Mouse (Mus musculus): ENCODE data around the gene Hoxa13. TPM values are rescaled to one million over a fixed set of nuclear protein-coding genes. Genes with fewer than 3 reads are reported as not detected.

Hoxa13 gene
- polyA plus RNA-seq, 1 experiment from 2014 or later, result not detected

DNA sequence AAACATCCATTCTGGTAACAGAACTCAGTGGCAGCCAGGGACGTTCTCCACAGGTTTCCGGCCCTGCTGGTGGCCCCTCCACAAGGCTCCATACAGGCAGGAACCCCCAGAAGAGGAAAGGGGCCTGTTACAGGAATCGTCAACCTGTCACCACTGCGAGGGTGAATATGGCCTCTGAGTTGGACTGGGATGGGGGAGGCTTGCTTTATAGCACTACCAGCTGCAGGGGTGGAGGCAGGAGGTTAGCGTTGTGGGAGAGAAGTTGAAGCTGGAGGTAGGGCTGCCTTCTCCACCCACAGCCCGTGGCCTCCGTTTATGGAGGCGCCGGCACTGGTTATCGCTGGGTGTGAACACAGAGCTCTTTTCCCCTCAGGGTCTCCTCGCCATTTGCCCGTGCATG, 20.4 kb upstream of the Hoxa13 start:
- ATAC-seq, result no peak
- Histone ChIP-seq H3K4me2 (replicated peaks; ENCODE audit: low read depth) (no peak overlapping the region), H3K36me3 (ENCODE audit: control insufficient read depth, insufficient read depth) (no peaks in the 10 kb centered on the region), H3K4me1 (replicated peaks; ENCODE audit: control insufficient read depth, insufficient read depth, low read length) (no peaks in the 10 kb centered on the region), H3K9ac (ENCODE audit: low read depth, low read length) (no peak overlapping the region), H3K4me3 (ENCODE audit: low read depth, low read length) (no peak overlapping the region), H3K27ac (ENCODE audit: low read depth, low read length) (no peak overlapping the region), H3K9me3 (ENCODE audit: control insufficient read depth) (no peaks in the 10 kb centered on the region), H3K27me3 (replicated peaks; ENCODE audit: control insufficient read depth, insufficient read depth, low read length) (peaks cover 36% of the 10 kb centered on the region)
- WGBS, result 63% methylated on average over 12 of the region's 12 CpGs
- TF ChIP-seq CTCF (IDR thresholded peaks at IDR 0.05; ENCODE audit: low read depth), result no peak

DNA sequence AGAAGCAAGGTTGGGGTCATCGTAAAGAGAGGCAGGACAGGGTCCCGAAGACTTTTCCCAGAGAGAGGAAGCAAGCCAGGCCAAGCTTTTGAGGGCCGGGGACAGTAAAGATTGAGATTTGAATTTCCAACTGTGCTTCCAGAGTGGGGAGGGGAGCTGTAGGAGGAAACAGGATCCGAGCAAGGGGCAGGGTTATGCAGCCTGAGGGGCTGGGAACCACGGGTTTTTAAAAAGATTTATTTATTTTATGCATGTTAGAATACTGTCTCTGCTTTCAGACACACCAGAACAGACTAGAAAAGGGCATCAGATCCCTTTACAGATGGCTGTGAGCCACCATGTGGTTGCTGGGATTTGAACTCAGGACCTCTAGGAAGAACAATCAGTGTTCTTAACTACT, 16.2 kb upstream of the Hoxa13 start:
- no peaks in the 10 kb centered on the region for H3K4me1 ChIP-seq (replicated peaks; ENCODE audit: control insufficient read depth, insufficient read depth, low read length)
- no peak for ATAC-seq
- 24% methylated on average over 5 of the region's 5 CpGs for WGBS
- no peak for TF ChIP-seq CTCF (IDR thresholded peaks at IDR 0.05; ENCODE audit: low read depth)
- no peak overlapping the region for H3K27ac ChIP-seq (ENCODE audit: low read depth, low read length)
- H3K4me2 ChIP-seq (replicated peaks; ENCODE audit: low read depth), result no peak overlapping the region
- H3K4me3 ChIP-seq (ENCODE audit: low read depth, low read length), result no peak overlapping the region
- no peaks in the 10 kb centered on the region for H3K9me3 ChIP-seq (ENCODE audit: control insufficient read depth)
- H3K36me3 ChIP-seq (ENCODE audit: control insufficient read depth, insufficient read depth), result no peaks in the 10 kb centered on the region
- H3K27me3 ChIP-seq (replicated peaks; ENCODE audit: control insufficient read depth, insufficient read depth, low read length), result peaks cover 71% of the 10 kb centered on the region
- H3K9ac ChIP-seq (ENCODE audit: low read depth, low read length), result no peak overlapping the region

DNA sequence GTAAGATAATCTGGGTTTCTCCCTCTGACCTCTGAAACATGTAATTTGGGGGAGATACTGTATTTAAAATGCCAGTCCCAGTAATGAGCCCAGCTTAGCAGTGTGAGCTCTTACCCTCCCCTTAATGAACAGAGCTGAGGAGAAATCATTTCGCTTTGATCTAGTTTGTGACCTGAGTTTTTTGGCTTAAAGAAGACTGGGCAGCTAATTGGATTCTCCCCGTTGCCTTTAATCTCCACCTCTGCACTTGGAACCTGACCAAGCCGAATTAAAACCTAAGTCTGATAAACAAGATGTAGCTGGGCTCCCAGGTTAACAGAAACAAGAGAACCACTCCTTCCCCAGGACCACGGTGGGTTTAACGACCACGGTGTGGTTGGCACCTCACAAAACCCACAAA, 15.7 kb upstream of the Hoxa13 start:
- ATAC-seq, result no peak
- H3K27me3 ChIP-seq (replicated peaks; ENCODE audit: control insufficient read depth, insufficient read depth, low read length), result peaks cover 76% of the 10 kb centered on the region
- 12% methylated on average over 6 of the region's 6 CpGs for WGBS
- no peak for TF ChIP-seq CTCF (IDR thresholded peaks at IDR 0.05; ENCODE audit: low read depth)
- H3K9me3 ChIP-seq (ENCODE audit: control insufficient read depth), result no peaks in the 10 kb centered on the region
- no peak overlapping the region for H3K4me2 ChIP-seq (replicated peaks; ENCODE audit: low read depth)
- H3K4me3 ChIP-seq (ENCODE audit: low read depth, low read length), result no peak overlapping the region
- H3K9ac ChIP-seq (ENCODE audit: low read depth, low read length), result no peak overlapping the region
- H3K4me1 ChIP-seq (replicated peaks; ENCODE audit: control insufficient read depth, insufficient read depth, low read length), result no peaks in the 10 kb centered on the region
- H3K36me3 ChIP-seq (ENCODE audit: control insufficient read depth, insufficient read depth), result no peaks in the 10 kb centered on the region
- H3K27ac ChIP-seq (ENCODE audit: low read depth, low read length), result no peak overlapping the region

DNA sequence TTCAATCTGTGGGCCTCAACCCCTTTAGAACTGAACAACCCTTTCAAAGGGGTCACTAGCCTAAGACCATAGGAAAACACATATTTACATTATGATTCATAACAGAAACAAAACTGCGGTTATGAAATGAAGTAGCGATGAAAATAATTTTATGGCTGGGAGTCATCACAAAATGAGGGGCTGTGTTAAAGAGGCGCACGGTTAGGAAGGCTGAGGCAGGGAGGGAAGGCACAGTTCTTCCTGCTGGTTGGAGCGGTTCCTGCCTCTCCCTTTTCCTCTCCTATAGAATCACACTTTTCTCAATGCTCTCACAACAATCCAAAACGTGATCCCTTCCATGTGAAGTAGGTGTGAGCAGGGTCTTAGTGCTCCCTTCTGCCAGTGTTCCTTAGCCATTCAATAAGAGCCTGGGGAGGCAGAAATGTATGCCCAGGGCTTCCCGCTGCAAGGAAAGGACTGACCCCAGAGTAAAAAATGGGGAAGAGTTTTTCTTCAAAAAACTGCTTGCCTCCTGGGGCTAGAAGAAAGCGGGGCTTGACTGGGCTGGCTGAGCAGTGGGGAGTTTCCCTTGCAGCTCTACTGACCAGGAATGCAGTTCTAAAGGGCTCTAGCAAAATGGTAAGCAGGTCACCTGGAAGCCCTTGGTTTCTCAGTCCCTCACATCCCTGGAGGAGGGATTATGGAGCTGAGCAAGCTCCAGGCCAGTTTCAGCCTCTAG, 15.0 kb upstream of the Hoxa13 start:
- Histone ChIP-seq H3K4me2 (replicated peaks; ENCODE audit: low read depth) (no peak overlapping the region), H3K9ac (ENCODE audit: low read depth, low read length) (no peak overlapping the region), H3K27ac (ENCODE audit: low read depth, low read length) (no peak overlapping the region), H3K27me3 (replicated peaks; ENCODE audit: control insufficient read depth, insufficient read depth, low read length) (peaks cover 83% of the 10 kb centered on the region), H3K9me3 (ENCODE audit: control insufficient read depth) (no peaks in the 10 kb centered on the region), H3K4me1 (replicated peaks; ENCODE audit: control insufficient read depth, insufficient read depth, low read length) (no peaks in the 10 kb centered on the region), H3K36me3 (ENCODE audit: control insufficient read depth, insufficient read depth) (no peaks in the 10 kb centered on the region), H3K4me3 (ENCODE audit: low read depth, low read length) (no peak overlapping the region)
- ATAC-seq, result no peak
- TF ChIP-seq CTCF (IDR thresholded peaks at IDR 0.05; ENCODE audit: low read depth), result no peak
- 26% methylated on average over 8 of the region's 8 CpGs for WGBS

DNA sequence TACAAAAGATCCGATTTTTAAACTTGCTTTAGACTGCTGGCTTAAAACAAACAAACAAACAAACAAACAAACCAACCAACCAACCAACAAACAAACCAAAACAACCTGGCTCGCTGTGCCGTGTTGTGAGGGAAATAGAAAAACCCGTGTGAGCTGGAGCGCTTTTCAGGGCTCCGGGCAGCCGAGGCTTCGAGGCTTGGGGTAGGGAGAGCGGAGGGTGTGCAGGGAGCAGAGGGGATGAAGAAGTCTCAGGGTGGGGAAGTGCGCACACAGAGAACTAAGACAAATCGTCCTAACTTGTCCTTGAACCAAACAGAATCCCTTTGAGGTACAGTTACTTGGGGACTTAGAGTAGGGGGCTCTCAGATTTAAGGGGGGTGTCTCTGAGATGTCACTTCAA, 13.9 kb upstream of the Hoxa13 start:
- Histone ChIP-seq H3K9ac (ENCODE audit: low read depth, low read length) (no peak overlapping the region), H3K4me2 (replicated peaks; ENCODE audit: low read depth) (no peak overlapping the region), H3K4me3 (ENCODE audit: low read depth, low read length) (no peak overlapping the region), H3K27me3 (replicated peaks; ENCODE audit: control insufficient read depth, insufficient read depth, low read length) (peaks cover 89% of the 10 kb centered on the region), H3K27ac (ENCODE audit: low read depth, low read length) (no peak overlapping the region), H3K9me3 (ENCODE audit: control insufficient read depth) (no peaks in the 10 kb centered on the region), H3K36me3 (ENCODE audit: control insufficient read depth, insufficient read depth) (no peaks in the 10 kb centered on the region), H3K4me1 (replicated peaks; ENCODE audit: control insufficient read depth, insufficient read depth, low read length) (no peaks in the 10 kb centered on the region)
- TF ChIP-seq CTCF (IDR thresholded peaks at IDR 0.05; ENCODE audit: low read depth), result no peak
- 10% methylated on average over 11 of the region's 11 CpGs for WGBS
- no peak for ATAC-seq

DNA sequence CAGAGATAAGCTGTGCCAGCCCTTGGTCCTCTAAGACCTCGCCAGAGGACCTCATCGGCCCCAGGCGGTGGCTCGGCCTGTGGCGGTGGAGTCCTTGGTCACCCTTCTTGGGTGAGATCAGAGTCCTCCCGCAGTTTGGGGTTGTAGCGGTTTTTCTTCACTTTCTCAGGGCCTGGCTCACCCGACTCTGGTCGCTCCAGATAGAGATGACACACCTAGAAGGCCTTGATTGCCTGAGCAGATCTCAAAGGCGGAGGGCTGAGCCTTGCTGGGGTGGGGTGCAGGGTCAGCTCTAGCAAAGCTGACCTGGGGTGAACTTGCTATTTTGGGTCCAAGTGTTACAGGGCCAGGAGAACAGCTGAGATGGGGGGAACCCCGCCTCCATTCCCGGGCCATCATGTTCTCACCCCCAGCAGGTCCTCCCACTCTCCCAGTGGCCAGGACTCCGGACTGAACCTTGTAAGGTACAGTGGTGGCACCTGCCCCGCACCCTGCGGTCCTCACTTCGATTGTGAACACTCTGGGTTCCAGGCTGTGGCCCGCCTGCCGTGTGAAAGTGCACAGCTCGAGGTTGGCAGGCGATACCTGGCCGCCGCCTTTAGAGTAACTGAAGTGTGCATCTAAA, 13.1 kb upstream of the Hoxa13 start:
- H3K4me2 ChIP-seq (replicated peaks; ENCODE audit: low read depth), result no peak overlapping the region
- no peak overlapping the region for H3K9ac ChIP-seq (ENCODE audit: low read depth, low read length)
- H3K9me3 ChIP-seq (ENCODE audit: control insufficient read depth), result no peaks in the 10 kb centered on the region
- ATAC-seq, result no peak
- peaks cover 91% of the 10 kb centered on the region for H3K27me3 ChIP-seq (replicated peaks; ENCODE audit: control insufficient read depth, insufficient read depth, low read length)
- no peaks in the 10 kb centered on the region for H3K4me1 ChIP-seq (replicated peaks; ENCODE audit: control insufficient read depth, insufficient read depth, low read length)
- no peak overlapping the region for H3K4me3 ChIP-seq (ENCODE audit: low read depth, low read length)
- no peaks in the 10 kb centered on the region for H3K36me3 ChIP-seq (ENCODE audit: control insufficient read depth, insufficient read depth)
- WGBS, result 12% methylated on average over 22 of the region's 22 CpGs
- TF ChIP-seq CTCF (IDR thresholded peaks at IDR 0.05; ENCODE audit: low read depth), result no peak
- H3K27ac ChIP-seq (ENCODE audit: low read depth, low read length), result no peak overlapping the region
